Mouse (Mus musculus) monocyte, adult 5-6 weeks (primary cell): ENCODE results near the gene Frmd4a. TPM values are rescaled to one million over a fixed set of nuclear protein-coding genes. Genes with fewer than 3 reads are reported as not detected.

ENCODE experiments used
- ATAC-seq: fragments of 153-309, 156-312 bp; replicated peaks from 2 replicates; pipeline ENCODE4 v1.8.0; 2017; ENCODE audit warnings: mild to moderate bottlenecking; ENCODE audit not compliant: low TSS enrichment, insufficient number of reproducible peaks, severe bottlenecking, poor library complexity, low FRiP score
- total RNA-seq: library from RNA; stranded (forward); fragments of 200-1000, 200-491, 200-594 nt; gene quantifications from 3 replicates; pipeline ENCODE4 v1.2.3, GENCODE M21; 2017

Gene Frmd4a
- total RNA-seq, 1 experiment from 2014 or later, result 4.6 TPM

GRCm38 (mm10) chr2:4517553-4518125 lies 500.1 kb downstream of the Frmd4a start:
- no peak for ATAC-seq

- no peak for ATAC-seq
Observed at GRCm38 (mm10) chr2:4518549-4518948, 501.0 kb downstream of the Frmd4a start.

- ATAC-seq, result no peak
Observed at GRCm38 (mm10) chr2:4522769-4523487, 505.4 kb downstream of the Frmd4a start.

GRCm38 (mm10) chr2:4527094-4527493 lies 509.6 kb downstream of the Frmd4a start:
- no peak for ATAC-seq

- ATAC-seq, result no peak
Observed at GRCm38 (mm10) chr2:4529254-4529729, 511.8 kb downstream of the Frmd4a start.

- peak; percentile 70 for ATAC-seq
Observed at GRCm38 (mm10) chr2:4531533-4532197, 514.1 kb downstream of the Frmd4a start.

GRCm38 (mm10) chr2:4532198-4532568 lies 514.7 kb downstream of the Frmd4a start:
- ATAC-seq, result no peak

GRCm38 (mm10) chr2:4532945-4533344 lies 515.4 kb downstream of the Frmd4a start:
- ATAC-seq, result no peak

GRCm38 (mm10) chr2:4535187-4535864 lies 517.8 kb downstream of the Frmd4a start:
- no peak for ATAC-seq

- ATAC-seq, result no peak
Observed at GRCm38 (mm10) chr2:4541330-4541729, 523.8 kb downstream of the Frmd4a start.

GRCm38 (mm10) chr2:4541844-4542628 lies 524.5 kb downstream of the Frmd4a start:
- ATAC-seq, result no peak

- ATAC-seq, result no peak
Observed at GRCm38 (mm10) chr2:4542629-4543416, 525.3 kb downstream of the Frmd4a start.

- no peak for ATAC-seq
Observed at GRCm38 (mm10) chr2:4543417-4543775, 525.9 kb downstream of the Frmd4a start.

GRCm38 (mm10) chr2:4544360-4544759 lies 526.8 kb downstream of the Frmd4a start:
- no peak for ATAC-seq

GRCm38 (mm10) chr2:4545261-4545660 lies 527.7 kb downstream of the Frmd4a start:
- ATAC-seq, result no peak

- no peak for ATAC-seq
Observed at GRCm38 (mm10) chr2:4547003-4547662, 529.6 kb downstream of the Frmd4a start.

GRCm38 (mm10) chr2:4549271-4549670 lies 531.8 kb downstream of the Frmd4a start:
- ATAC-seq, result no peak
